Mouse (Mus musculus) CD4-positive, CD25-positive, alpha-beta regulatory T cell, adult 4 months (primary cell): ENCODE results near the gene Nmnat1. TPM values are rescaled to one million over a fixed set of nuclear protein-coding genes. Genes with fewer than 3 reads are reported as not detected.
"Not testable (repeated sequence)": the region's sequence is repeated elsewhere in the genome, so short reads cannot be mapped to it uniquely, and the experiment has no call there.

ENCODE experiments used
- ATAC-seq: one replicate; pipeline ENCODE4 v1.8.0; 2017
- polyA plus RNA-seq, 2 experiments: library from polyadenylated mRNA; unstranded; fragments of 100-300 nt; shearing (Covaris generic); gene quantifications; one replicate each; pipeline ENCODE4 v1.2.1; 2017

The Nmnat1 gene
- polyA plus RNA-seq, 2 experiments from 2014 or later: 7.3 to 8.2 TPM

DNA sequence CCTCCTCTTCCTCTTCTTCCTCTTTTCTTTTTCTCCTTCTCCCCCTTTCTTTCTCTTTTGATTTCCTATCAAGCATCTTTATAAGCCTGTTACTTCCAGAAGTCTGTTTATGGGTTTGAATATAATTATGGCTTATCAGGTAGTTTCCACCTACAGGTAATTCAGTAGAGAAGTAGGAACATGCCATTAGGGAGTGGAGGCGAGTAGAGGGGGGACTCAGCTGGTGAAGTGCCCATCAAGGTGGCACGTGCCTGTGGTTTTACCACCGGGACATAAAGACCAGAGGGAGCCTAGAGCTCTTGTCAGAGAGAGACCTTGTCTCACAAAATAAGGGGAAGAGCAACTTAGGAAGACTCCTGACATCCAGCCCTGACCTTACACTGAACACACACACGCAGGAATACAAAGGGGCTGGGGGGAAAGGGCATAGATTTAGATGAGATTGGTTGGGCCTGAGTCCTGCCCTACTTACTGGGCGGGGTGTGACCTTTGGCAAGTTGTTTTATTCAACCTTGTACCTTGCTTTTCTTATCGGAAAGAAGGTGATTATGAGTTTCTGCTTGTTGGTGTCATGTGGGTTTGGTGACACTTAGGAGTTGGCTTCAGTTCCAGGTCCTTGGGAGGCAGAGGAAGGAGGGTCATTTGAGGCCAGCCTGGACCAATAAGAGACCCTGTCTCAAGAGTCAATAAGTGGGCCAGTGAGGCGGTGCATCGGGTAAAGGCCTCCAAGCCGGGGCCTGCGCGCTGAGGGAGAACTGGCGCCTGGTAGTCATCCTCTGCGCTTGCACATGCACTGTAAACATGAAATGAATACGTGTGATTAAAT lies 4.6 kb upstream of the Nmnat1 start:
- no peak for ATAC-seq

DNA sequence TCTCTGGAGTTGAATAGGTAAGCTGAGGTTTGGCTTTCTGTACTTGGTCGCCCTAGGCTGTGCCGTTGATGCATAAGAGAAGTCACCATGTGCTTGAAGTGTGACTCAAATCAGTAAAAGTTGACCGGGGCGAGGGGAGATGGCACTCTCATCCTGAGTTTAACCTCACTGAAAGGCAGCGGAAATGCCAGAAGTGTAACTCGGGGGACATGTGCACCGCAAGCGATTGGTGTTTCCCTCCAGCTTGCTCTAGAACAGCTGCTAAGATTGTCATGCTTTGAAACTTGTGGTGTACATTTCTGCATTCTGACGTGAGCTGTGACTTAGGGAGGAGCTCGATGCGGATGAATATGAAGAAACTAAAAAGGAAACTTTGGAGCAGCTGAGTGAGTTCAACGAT lies 2.7 kb upstream of the Nmnat1 start:
- no peak for ATAC-seq

GRCm38 (mm10) chr4:149485825-149486206 lies 814 bp upstream of the Nmnat1 start:
- ATAC-seq: peak; percentile 71

DNA sequence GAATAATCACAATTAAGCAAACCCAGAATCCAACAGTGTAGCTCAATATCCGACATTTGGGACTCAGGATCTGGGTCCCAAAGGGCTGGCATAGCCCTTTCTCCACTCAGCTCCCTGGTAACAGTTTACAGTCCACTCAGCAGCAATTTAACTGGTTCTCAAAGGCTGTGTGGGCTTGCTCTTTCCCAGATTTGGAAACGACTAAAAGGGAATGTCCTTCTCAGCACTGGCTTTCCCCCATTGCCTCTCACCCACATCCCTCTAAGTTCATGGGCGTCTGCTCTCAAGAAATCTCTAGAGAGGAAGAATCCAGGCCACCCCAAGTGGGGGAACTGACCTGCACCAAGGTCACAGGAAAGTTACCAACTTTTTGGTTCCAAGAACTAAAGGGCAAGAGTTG lies 436 bp downstream of the Nmnat1 start:
- ATAC-seq: no peak

- no peak for ATAC-seq
Observed at GRCm38 (mm10) chr4:149477078-149477477, 7.9 kb downstream of the Nmnat1 start, which contains the start of gene Tmem274. TSS of gene Tmem274 (plus strand) at chr4:149477378.

- ATAC-seq: no peak
Observed at GRCm38 (mm10) chr4:149475096-149475495, 9.9 kb downstream of the Nmnat1 start.

- peak; percentile 96 for ATAC-seq
Observed at GRCm38 (mm10) chr4:149469557-149469956, 15.4 kb downstream of the Nmnat1 start.

GRCm38 (mm10) chr4:149463435-149463950 lies 21.5 kb downstream of the Nmnat1 start:
- no peak for ATAC-seq

DNA sequence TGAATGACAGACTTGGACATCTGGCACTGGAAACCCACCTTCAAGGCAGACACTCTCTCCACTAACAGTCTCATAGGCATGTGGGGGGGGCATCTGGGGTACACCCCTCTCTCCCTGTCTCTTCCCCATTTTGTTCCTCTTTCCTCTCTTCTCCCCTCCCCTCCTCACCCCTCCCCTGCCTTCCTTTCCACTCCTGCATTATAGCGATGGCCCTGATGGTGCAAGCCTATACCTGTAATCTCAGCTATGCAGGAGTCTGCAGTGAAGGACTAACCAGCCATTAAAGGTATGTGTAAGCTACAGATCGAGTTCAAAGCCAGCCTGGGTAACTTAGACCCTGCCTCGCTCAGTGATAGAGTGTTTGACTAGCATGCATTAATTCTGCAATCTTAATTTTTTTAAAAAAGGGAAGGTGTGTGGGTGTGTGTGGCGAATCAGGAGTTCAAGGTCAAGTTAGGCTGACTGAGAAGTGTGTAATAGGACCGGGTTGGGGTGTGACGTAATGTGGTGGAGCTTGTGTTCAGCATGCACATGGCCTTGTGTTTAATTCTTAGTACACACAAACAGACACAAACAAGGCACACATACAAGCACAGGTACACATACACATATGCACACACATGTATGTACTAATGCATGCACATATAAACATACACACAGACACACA lies 22.6 kb downstream of the Nmnat1 start:
- ATAC-seq: no peak

- ATAC-seq: no peak
Observed at GRCm38 (mm10) chr4:149461579-149462304, 23.3 kb downstream of the Nmnat1 start.

DNA sequence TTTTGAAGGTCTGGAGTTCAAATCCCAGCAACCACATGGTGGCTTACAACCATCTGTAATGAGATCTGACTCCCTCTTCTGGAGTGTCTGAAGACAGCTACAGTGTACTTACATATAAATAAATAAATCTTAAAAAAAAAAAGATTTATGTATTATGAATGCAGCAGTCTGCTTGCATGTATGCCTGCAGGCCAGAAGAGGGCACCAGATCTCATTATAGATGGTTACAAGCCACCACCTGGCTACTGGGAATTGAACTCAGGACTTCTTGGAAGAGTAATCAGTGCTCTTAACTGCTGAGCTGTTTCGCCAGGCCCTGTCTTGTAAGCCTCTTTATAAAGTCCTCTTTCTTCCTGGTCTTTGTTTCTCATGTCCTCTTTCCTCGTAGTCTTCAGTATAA lies 24.5 kb downstream of the Nmnat1 start:
- not testable (repeated sequence) for ATAC-seq

- ATAC-seq: no peak
Observed at GRCm38 (mm10) chr4:149459425-149459824, 25.6 kb downstream of the Nmnat1 start.

DNA sequence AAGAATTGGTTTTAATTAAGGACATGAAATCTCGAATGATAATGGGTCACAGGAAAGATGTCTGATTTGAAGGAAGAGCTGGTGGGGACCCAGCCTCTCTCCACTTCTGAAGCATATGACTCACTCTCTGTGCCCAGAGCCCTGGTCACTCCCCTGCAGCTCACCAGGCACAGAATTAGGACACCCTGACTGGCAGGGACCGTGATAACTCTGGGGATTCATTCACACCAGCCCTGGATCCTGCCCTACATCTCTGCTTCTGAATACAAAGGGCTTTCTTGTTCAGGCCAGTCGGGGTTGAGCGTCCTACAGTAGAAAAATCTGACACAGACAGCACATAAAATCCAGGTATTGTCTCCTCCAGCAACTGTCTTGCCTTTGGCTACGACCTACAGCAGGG lies 26.5 kb downstream of the Nmnat1 start:
- ATAC-seq: no peak

DNA sequence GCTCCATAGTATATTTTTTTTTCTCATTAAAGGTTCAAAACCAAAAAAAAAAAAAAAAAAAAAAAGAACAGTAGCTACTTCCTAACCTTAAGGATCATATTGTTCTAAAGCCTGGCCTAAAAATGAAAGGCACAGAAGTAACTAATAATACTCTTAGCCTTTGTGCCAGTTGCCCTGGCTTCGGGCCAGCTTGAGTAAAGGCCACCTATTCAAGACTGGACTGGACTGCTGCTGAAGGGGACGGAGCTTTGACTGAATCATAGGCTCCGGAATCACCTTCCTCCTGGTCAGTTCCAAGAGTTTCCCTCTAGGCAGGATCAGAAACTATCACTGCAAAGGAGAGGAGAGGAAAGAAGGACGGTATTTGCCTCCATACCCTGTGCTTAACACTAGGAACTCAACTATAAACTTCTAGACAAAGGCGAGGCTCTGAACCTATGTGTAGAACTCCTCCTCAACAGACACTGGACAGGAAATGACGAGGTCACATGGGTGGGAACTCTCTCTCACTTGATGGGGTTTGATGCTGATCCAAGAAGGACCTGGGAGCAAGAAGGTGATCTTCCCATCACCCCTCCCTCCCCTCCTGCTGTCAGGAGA lies 27.1 kb downstream of the Nmnat1 start:
- ATAC-seq: no peak

DNA sequence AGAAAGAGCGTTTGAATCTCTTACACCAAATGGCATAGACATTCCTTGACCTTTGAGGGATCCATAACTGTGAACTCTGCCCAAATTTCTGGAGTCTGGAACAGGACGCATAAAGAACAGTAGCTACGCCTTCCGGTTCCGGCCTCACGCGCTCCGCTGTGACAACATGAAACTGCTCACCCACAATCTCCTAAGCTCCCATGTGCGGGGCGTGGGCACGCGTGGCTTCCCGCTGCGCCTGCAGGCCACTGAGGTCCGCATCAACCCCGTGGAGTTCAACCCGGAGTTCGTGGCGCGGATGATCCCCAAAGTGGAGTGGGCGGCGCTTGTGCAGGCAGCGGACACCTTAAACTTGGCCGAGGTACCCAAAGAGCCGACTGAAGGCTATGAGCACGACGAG lies 27.8 kb downstream of the Nmnat1 start:
- ATAC-seq: not testable (repeated sequence)

DNA sequence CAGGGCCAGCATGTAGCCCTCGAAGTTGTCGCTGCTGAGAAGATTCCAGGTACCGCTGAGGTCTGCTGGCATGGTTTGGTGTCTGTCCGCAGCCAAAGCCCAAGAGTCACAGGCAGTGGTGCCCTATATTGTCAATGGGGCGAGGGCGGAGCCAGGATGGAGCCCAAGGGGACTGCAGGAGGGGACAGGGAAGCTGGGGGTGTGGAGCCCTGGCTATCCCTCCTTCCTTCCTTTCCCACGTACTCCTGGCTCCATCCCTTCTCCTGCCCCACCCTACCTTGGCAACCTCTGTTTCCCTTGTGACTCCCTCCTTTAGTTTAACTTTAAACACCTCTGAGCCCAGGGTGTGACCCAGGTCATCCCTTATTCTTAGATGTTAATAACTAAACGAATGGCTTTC lies 30.1 kb downstream of the Nmnat1 start, which contains the start of gene Rbp7:
Rbp7 (minus strand) TSS at position 100 of the 400 bp plus-strand sequence.
- ATAC-seq: no peak

- no peak for ATAC-seq
Observed at GRCm38 (mm10) chr4:149454263-149454662, 30.7 kb downstream of the Nmnat1 start.

- ATAC-seq: no peak
Observed at GRCm38 (mm10) chr4:149453656-149454055, 31.3 kb downstream of the Nmnat1 start.

DNA sequence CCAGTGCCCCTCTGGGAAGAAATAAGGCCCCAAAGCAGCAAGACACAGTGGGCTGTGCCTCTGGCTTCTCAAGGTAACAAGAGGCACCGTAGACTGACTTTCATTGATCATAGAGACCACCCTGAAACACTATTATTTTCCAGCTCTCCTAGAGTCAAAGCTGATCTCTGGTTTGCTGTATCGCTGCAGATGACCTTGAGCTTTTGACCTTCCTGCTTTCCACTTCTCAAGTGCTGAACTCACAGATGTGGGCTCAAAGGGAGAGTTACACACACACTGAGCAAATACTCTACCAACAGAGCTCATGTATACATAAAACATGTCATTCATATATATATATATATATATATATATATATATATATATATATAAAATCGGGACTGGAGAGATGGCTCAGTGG lies 34.4 kb downstream of the Nmnat1 start:
- ATAC-seq: no peak

GRCm38 (mm10) chr4:149446309-149446708 lies 38.7 kb downstream of the Nmnat1 start:
- ATAC-seq: no peak

DNA sequence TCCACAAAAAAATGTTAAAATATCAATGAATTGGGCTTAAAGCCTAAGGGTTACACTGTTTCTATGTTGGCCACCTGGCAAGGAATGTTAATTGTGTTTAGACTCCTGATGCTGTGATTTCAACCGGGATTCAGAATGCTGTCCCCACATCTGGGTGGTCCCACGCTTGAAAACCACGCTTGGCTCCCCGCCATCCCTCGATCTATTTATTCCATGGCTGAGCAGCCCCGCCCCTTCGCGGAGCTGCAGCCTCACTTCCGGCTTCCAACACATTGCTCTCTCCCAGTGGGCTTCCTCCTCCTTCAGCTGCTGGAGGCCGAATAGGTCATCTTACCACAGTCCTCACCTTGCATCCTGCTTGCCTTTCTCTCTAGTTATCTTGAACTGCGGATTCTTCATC lies 39.1 kb downstream of the Nmnat1 start:
- no peak for ATAC-seq

DNA sequence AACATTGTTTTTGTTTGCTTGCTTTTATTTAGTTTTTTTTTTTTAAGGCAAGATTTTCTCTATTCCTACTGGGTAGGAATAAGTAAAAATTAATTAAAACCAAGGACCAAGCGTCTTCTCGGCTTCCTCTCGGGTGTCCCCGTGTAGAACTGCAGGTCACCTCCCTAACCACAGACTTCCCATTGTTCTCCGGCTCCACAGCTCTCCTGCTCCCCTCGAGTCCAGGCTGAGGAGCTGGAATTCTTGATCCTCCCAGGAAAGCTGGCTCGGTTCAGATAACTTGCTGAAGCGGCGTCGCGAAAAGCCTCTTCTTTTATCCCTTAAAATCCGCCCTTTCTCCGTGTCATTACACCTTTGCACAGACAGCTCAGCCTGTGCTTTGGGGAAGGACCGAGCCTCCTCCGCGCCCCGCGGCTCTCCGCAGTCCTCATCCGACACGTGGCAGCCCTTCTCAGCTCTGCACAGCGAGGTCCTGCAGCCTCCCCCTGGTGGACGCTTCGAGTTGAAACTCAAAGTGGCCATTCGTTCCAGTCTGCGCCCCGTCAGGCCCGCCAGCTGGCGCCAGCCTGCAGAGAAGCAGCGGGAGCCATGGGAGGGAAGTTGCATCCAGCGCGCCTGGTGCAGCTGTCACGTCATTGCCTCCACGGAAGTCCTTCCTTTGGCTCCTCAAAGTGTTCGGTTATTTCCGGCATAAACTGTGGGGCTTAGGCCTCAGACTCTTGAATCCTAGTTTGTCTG lies 39.9 kb downstream of the Nmnat1 start:
- peak; percentile 96 for ATAC-seq
